Comparison of ENCODE assay signal across 28 mouse cellular contexts in genomic region chr6:55501061-55501460, GRCm38 (mm10). TPM values are rescaled to one million over a fixed set of nuclear protein-coding genes. Genes with fewer than 3 reads are reported as not detected.
DNase-seq lines count a peak whose midpoint lies in the region; ATAC-seq and TF ChIP-seq lines count a peak whose summit lies in the region.
"Had no signal": no experiment of that assay in that cellular context is flagged by ENCODE, and none has a peak within 500 bp of the region (broad histone marks: within the 10 kb centered on the region; RNA-seq: fewer than 3 reads in every experiment).

No protein-coding gene starts in this region.

- H3K9ac ChIP-seq in embryonic facial prominence, embryonic 11.5 days (replicated peaks; ENCODE audit: low read length): no peak overlapping the region
- H3K9ac ChIP-seq in heart, embryonic 12.5 days: no peak overlapping the region
- no peak overlapping the region for H3K9ac ChIP-seq in heart, adult 2 months (ENCODE audit: low read depth, low read length)
- H3K9ac ChIP-seq: embryonic facial prominence, embryonic 13.5 days; forebrain, embryonic 12.5 days; forebrain, embryonic 15.5 days; heart, embryonic 15.5 days; hindbrain, embryonic 13.5 days; intestine, embryonic 15.5 days had no signal

- peak; percentile 15 for DNase-seq in embryonic facial prominence, embryonic 11.5 days (ENCODE audit: low spot score)
- no peak for DNase-seq in embryonic facial prominence, embryonic 10.5 days (ENCODE audit: low spot score)
- DNase-seq in heart, adult 2 months: no peak
- DNase-seq in lung, postnatal 36 days: peak; percentile 9
- DNase-seq in lung, adult 2 months: no peak
- DNase-seq in MN1 (ENCODE audit: low spot score): peak; percentile 49
- DNase-seq: adrenal gland, adult 2 months; adrenal gland, postnatal 14 days; B cell, adult 2 months; cerebellum, adult 11 months; cerebellum, adult 8-10 months; cerebellum, postnatal 10 days; gastrocnemius, postnatal 10 days; gastrocnemius, postnatal 36 days; kidney, adult 11 months had no signal

- no peak for TF ChIP-seq POLR2A in heart, adult 2 months (IDR thresholded peaks at IDR 0.05; ENCODE audit: insufficient read depth, low read depth, low read length)
- TF ChIP-seq POLR2A in lung, adult 2 months (IDR thresholded peaks at IDR 0.05; ENCODE audit: borderline replicate concordance, extremely low read depth, low read depth, low read length): no peak

- TF ChIP-seq CTCF in heart, adult 2 months (IDR thresholded peaks at IDR 0.05): no peak
- TF ChIP-seq CTCF in lung, adult 2 months (IDR thresholded peaks at IDR 0.05; ENCODE audit: insufficient read depth, low read length): no peak

- 73% methylated on average over 6 of the region's 6 CpGs for WGBS in embryonic facial prominence, embryonic 11.5 days
- WGBS in embryonic facial prominence, embryonic 10.5 days: 80% methylated on average over 6 of the region's 6 CpGs
- 37% methylated on average over 6 of the region's 6 CpGs for WGBS in heart, embryonic 12.5 days
- 55% methylated on average over 6 of the region's 6 CpGs for WGBS in heart, adult 2 months
- WGBS in lung, adult 2 months: 60% methylated on average over 6 of the region's 6 CpGs

- no peak for TF ChIP-seq EP300 in heart, adult 2 months (IDR thresholded peaks at IDR 0.05; ENCODE audit: insufficient read depth, low read depth, low read length)

- H3K27ac ChIP-seq in embryonic facial prominence, embryonic 11.5 days (replicated peaks; ENCODE audit: low read depth, low read length): no peak overlapping the region
- H3K27ac ChIP-seq in embryonic facial prominence, embryonic 10.5 days (replicated peaks): no peak overlapping the region
- H3K27ac ChIP-seq in heart, embryonic 12.5 days (ENCODE audit: poor library complexity, severe bottlenecking): no peak overlapping the region
- H3K27ac ChIP-seq in heart, adult 2 months: no peak overlapping the region
- H3K27ac ChIP-seq: embryonic facial prominence, embryonic 13.5 days; forebrain, embryonic 12.5 days; forebrain, embryonic 15.5 days; heart, embryonic 10.5 days; heart, embryonic 15.5 days; hindbrain, embryonic 10.5 days; hindbrain, embryonic 13.5 days; intestine, embryonic 15.5 days had no signal

- no peak overlapping the region for H3K4me2 ChIP-seq in embryonic facial prominence, embryonic 11.5 days (ENCODE audit: low read depth, low read length)
- H3K4me2 ChIP-seq in heart, embryonic 12.5 days: no peak overlapping the region
- H3K4me2 ChIP-seq: embryonic facial prominence, embryonic 13.5 days; forebrain, embryonic 12.5 days; forebrain, embryonic 15.5 days; heart, embryonic 15.5 days; hindbrain, embryonic 13.5 days; intestine, embryonic 15.5 days had no signal

- H3K9me3 ChIP-seq in embryonic facial prominence, embryonic 11.5 days (replicated peaks; ENCODE audit: control insufficient read depth, low read length): no peaks in the 10 kb centered on the region
- no peaks in the 10 kb centered on the region for H3K9me3 ChIP-seq in embryonic facial prominence, embryonic 10.5 days
- no peaks in the 10 kb centered on the region for H3K9me3 ChIP-seq in heart, embryonic 12.5 days (replicated peaks)
- H3K9me3 ChIP-seq: embryonic facial prominence, embryonic 13.5 days; forebrain, embryonic 12.5 days; forebrain, embryonic 15.5 days; G1E; heart, embryonic 10.5 days; heart, embryonic 15.5 days; hindbrain, embryonic 10.5 days; hindbrain, embryonic 13.5 days; intestine, embryonic 15.5 days had no signal

- intact Hi-C loops in heart, adult 2 months (cut with DNase I): no loop called here

- no peaks in the 10 kb centered on the region for H3K27me3 ChIP-seq in embryonic facial prominence, embryonic 11.5 days (ENCODE audit: control insufficient read depth, insufficient read depth, low read length)
- H3K27me3 ChIP-seq in embryonic facial prominence, embryonic 10.5 days (replicated peaks; ENCODE audit: low read depth, poor library complexity, severe bottlenecking): no peaks in the 10 kb centered on the region
- peaks cover 33% of the 10 kb centered on the region for H3K27me3 ChIP-seq in heart, embryonic 12.5 days (replicated peaks)
- H3K27me3 ChIP-seq in heart, adult 2 months (ENCODE audit: control insufficient read depth, insufficient read depth, low read length): no peaks in the 10 kb centered on the region
- H3K27me3 ChIP-seq: embryonic facial prominence, embryonic 13.5 days; forebrain, embryonic 12.5 days; forebrain, embryonic 15.5 days; hindbrain, embryonic 13.5 days; intestine, embryonic 15.5 days had no signal

- no peaks in the 10 kb centered on the region for H3K36me3 ChIP-seq in embryonic facial prominence, embryonic 11.5 days (replicated peaks; ENCODE audit: control insufficient read depth, insufficient read depth, low read depth, low read length)
- peaks cover 6% of the 10 kb centered on the region for H3K36me3 ChIP-seq in embryonic facial prominence, embryonic 10.5 days (replicated peaks)
- H3K36me3 ChIP-seq in heart, embryonic 12.5 days: no peaks in the 10 kb centered on the region
- H3K36me3 ChIP-seq in heart, adult 2 months (ENCODE audit: control insufficient read depth, insufficient read depth, low read length): no peaks in the 10 kb centered on the region
- H3K36me3 ChIP-seq: embryonic facial prominence, embryonic 13.5 days; forebrain, embryonic 15.5 days; G1E; heart, embryonic 10.5 days; heart, embryonic 15.5 days; intestine, embryonic 15.5 days had no signal

- no peaks in the 10 kb centered on the region for H3K4me1 ChIP-seq in embryonic facial prominence, embryonic 11.5 days (ENCODE audit: control insufficient read depth, insufficient read depth, low read length)
- no peaks in the 10 kb centered on the region for H3K4me1 ChIP-seq in embryonic facial prominence, embryonic 10.5 days
- H3K4me1 ChIP-seq in heart, embryonic 12.5 days (replicated peaks): no peaks in the 10 kb centered on the region
- no peaks in the 10 kb centered on the region; the same call in 1 of the 2 replicates for H3K4me1 ChIP-seq in heart, adult 2 months (ENCODE audit: control insufficient read depth, insufficient read depth, low read length)
- H3K4me1 ChIP-seq in lung, adult 2 months (ENCODE audit: control insufficient read depth, insufficient read depth, low read length): no peaks in the 10 kb centered on the region
- H3K4me1 ChIP-seq: embryonic facial prominence, embryonic 13.5 days; forebrain, embryonic 12.5 days; forebrain, embryonic 15.5 days; heart, embryonic 10.5 days; heart, embryonic 15.5 days; hindbrain, embryonic 10.5 days; intestine, embryonic 15.5 days had no signal

- H3K79me2 ChIP-seq in heart, adult 2 months (replicated peaks; ENCODE audit: control insufficient read depth, insufficient read depth, low read length): no peaks in the 10 kb centered on the region

- ATAC-seq in embryonic facial prominence, embryonic 11.5 days (replicated peaks; ENCODE audit: insufficient number of reproducible peaks, low FRiP score, low TSS enrichment, low read depth): 0 out of 2 replicates have a peak, but pooled peaks have one; percentile 36
- peak; percentile 22; the same call in 1 of the 2 replicates for ATAC-seq in heart, embryonic 12.5 days (ENCODE audit: insufficient number of reproducible peaks, low FRiP score)
- ATAC-seq: forebrain, embryonic 15.5 days; hindbrain, embryonic 16.5 days; intestine, embryonic 15.5 days had no signal

- H3K4me3 ChIP-seq in embryonic facial prominence, embryonic 11.5 days (ENCODE audit: low read depth, low read length): no peak overlapping the region
- H3K4me3 ChIP-seq in embryonic facial prominence, embryonic 10.5 days: no peak overlapping the region
- no peak overlapping the region for H3K4me3 ChIP-seq in heart, embryonic 12.5 days
- no peak overlapping the region for H3K4me3 ChIP-seq in heart, adult 2 months
- no peak overlapping the region for H3K4me3 ChIP-seq in lung, adult 2 months (replicated peaks; ENCODE audit: extremely low read depth, low read depth, low read length)
- H3K4me3 ChIP-seq: embryonic facial prominence, embryonic 13.5 days; erythroblast, embryonic 14.5 days; forebrain, embryonic 12.5 days; forebrain, embryonic 15.5 days; heart, embryonic 10.5 days; heart, embryonic 15.5 days; hindbrain, embryonic 10.5 days; hindbrain, embryonic 13.5 days; intestine, embryonic 15.5 days had no signal

RNA-seq across cellular contexts. Expression of gene Adcyap1r1, which starts 49.3 kb away (rescaled TPM):
- 2.5 and 3.7 TPM in 2 replicates for polyA plus RNA-seq in embryonic facial prominence, embryonic 11.5 days (2014; fragmentation: Nextera tagmentation; extraction: Ambion mirVana)
- polyA plus RNA-seq in embryonic facial prominence, embryonic 10.5 days (2016; fragmentation: Nextera tagmentation; extraction: Ambion mirVana): 4.4 and 9.7 TPM in 2 replicates
- polyA plus RNA-seq in heart, embryonic 12.5 days (2016; fragmentation: Nextera tagmentation; extraction: Ambion mirVana): 6.2 and 6.5 TPM in 2 replicates
- total RNA-seq in heart, adult 2 months (2021): 1 to 10 TPM; 4.4 to 4.5 TPM
- polyA plus RNA-seq in heart, adult 2 months (2012; rRNA removed): 4.8 and 7.4 TPM in 2 replicates
- polyA plus RNA-seq in lung, adult 2 months (2012; rRNA removed): 2.9 and 3.9 TPM in 2 replicates
- total RNA-seq: CH12.LX had no signal
- polyA plus RNA-seq: erythroblast, embryonic 14.5 days; G1E had no signal

Comparison
In these comparisons a context has a peak if more than half of its experiments do, and no peak if none do; other contexts are left out.
1. DNase-seq: peak in embryonic facial prominence, embryonic 11.5 days (single experiment), lung, postnatal 36 days (single experiment) and MN1 (single experiment); none in embryonic facial prominence, embryonic 10.5 days (single experiment), heart, adult 2 months (0 of 2) and lung, adult 2 months (single experiment).